Mouse (Mus musculus) ovary, postnatal 36 days (tissue): ENCODE data around the gene Kcnmb4.

Experiments
- DNase-seq: peaks from one replicate; pipeline ENCODE4 v3.0.0; 2022; ENCODE audit warnings: low spot score, mixed read lengths

Kcnmb4 gene

GRCm38 (mm10) chr10:116473759-116474549 is at the start of gene Kcnmb4:
Kcnmb4 (minus strand) TSS chr10:116473878.
- peak; percentile 54 for DNase-seq

- DNase-seq = no peak
Measured at GRCm38 (mm10) chr10:116519588-116519987, 45.9 kb upstream of the Kcnmb4 start.

GRCm38 (mm10) chr10:116515590-116515989 is 41.9 kb upstream of the Kcnmb4 start:
- no peak for DNase-seq

- DNase-seq = no peak
Measured at GRCm38 (mm10) chr10:116515158-116515557, 41.5 kb upstream of the Kcnmb4 start.

GRCm38 (mm10) chr10:116513254-116513635 is 39.6 kb upstream of the Kcnmb4 start:
- no peak for DNase-seq

GRCm38 (mm10) chr10:116512521-116513253 is 39.0 kb upstream of the Kcnmb4 start:
- DNase-seq = no peak

GRCm38 (mm10) chr10:116505303-116506014 is 31.8 kb upstream of the Kcnmb4 start:
- no peak for DNase-seq

GRCm38 (mm10) chr10:116492768-116493167 is 19.1 kb upstream of the Kcnmb4 start:
- no peak for DNase-seq

GRCm38 (mm10) chr10:116486895-116487747 is 13.4 kb upstream of the Kcnmb4 start:
- DNase-seq = no peak

GRCm38 (mm10) chr10:116481917-116482316 is 8.2 kb upstream of the Kcnmb4 start:
- DNase-seq = no peak

GRCm38 (mm10) chr10:116480988-116481387 is 7.3 kb upstream of the Kcnmb4 start:
- no peak for DNase-seq

- DNase-seq = no peak
Measured at GRCm38 (mm10) chr10:116476559-116476958, 2.9 kb upstream of the Kcnmb4 start.

- no peak for DNase-seq
Measured at GRCm38 (mm10) chr10:116475725-116476124, 2.0 kb upstream of the Kcnmb4 start.

GRCm38 (mm10) chr10:116473071-116473758 is 463 bp downstream of the Kcnmb4 start:
- DNase-seq = peak; percentile 19

GRCm38 (mm10) chr10:116472579-116472978 is 1.1 kb downstream of the Kcnmb4 start:
- DNase-seq = no peak

- DNase-seq = no peak
Measured at GRCm38 (mm10) chr10:116470306-116470925, 3.3 kb downstream of the Kcnmb4 start.

- no peak for DNase-seq
Measured at GRCm38 (mm10) chr10:116468094-116468493, 5.6 kb downstream of the Kcnmb4 start.

- DNase-seq = no peak
Measured at GRCm38 (mm10) chr10:116463753-116464345, 9.8 kb downstream of the Kcnmb4 start.

- DNase-seq = no peak
Measured at GRCm38 (mm10) chr10:116461443-116461842, 12.2 kb downstream of the Kcnmb4 start.

- no peak for DNase-seq
Measured at GRCm38 (mm10) chr10:116458786-116459185, 14.9 kb downstream of the Kcnmb4 start.
